Mouse (Mus musculus): ENCODE data around the gene Prkca. TPM values are rescaled to one million over a fixed set of nuclear protein-coding genes. Genes with fewer than 3 reads are reported as not detected.

Prkca gene
- polyA plus RNA-seq, 1 experiment from 2014 or later: 12.6 TPM

GRCm38 (mm10) chr11:108210749-108211148 is 133.0 kb downstream of the Prkca start:
- Histone ChIP-seq H3K4me1 (ENCODE audit: control insufficient read depth, insufficient read depth, low read length) (no peaks in the 10 kb centered on the region), H3K4me3 (ENCODE audit: low read depth, low read length) (no peak overlapping the region), H3K27ac (ENCODE audit: low read depth, low read length) (no peak overlapping the region), H3K4me2 (ENCODE audit: low read depth, low read length) (no peak overlapping the region), H3K9ac (replicated peaks; ENCODE audit: low read depth, low read length) (no peak overlapping the region), H3K36me3 (ENCODE audit: control insufficient read depth, insufficient read depth, low read length) (no peaks in the 10 kb centered on the region), H3K27me3 (ENCODE audit: control insufficient read depth, insufficient read depth, low read length) (no peaks in the 10 kb centered on the region), H3K9me3 (ENCODE audit: control insufficient read depth, low read length) (no peaks in the 10 kb centered on the region)
- ATAC-seq (ENCODE audit: low read depth): no peak
- 91% methylated on average over 7 of the region's 7 CpGs for WGBS

GRCm38 (mm10) chr11:108206602-108207001 is 137.1 kb downstream of the Prkca start:
- Histone ChIP-seq H3K4me3 (ENCODE audit: low read depth, low read length) (no peak overlapping the region), H3K36me3 (ENCODE audit: control insufficient read depth, insufficient read depth, low read length) (no peaks in the 10 kb centered on the region), H3K27ac (ENCODE audit: low read depth, low read length) (no peak overlapping the region), H3K4me1 (ENCODE audit: control insufficient read depth, insufficient read depth, low read length) (no peaks in the 10 kb centered on the region), H3K9ac (replicated peaks; ENCODE audit: low read depth, low read length) (no peak overlapping the region), H3K9me3 (ENCODE audit: control insufficient read depth, low read length) (no peaks in the 10 kb centered on the region), H3K27me3 (ENCODE audit: control insufficient read depth, insufficient read depth, low read length) (no peaks in the 10 kb centered on the region), H3K4me2 (ENCODE audit: low read depth, low read length) (no peak overlapping the region)
- no peak for ATAC-seq (ENCODE audit: low read depth)
- WGBS: 97% methylated on average over 2 of the region's 2 CpGs

GRCm38 (mm10) chr11:108204895-108205248 is 138.9 kb downstream of the Prkca start:
- no peak overlapping the region for H3K27ac ChIP-seq (ENCODE audit: low read depth, low read length)
- no peaks in the 10 kb centered on the region for H3K27me3 ChIP-seq (ENCODE audit: control insufficient read depth, insufficient read depth, low read length)
- H3K9me3 ChIP-seq (ENCODE audit: control insufficient read depth, low read length): no peaks in the 10 kb centered on the region
- H3K4me1 ChIP-seq (ENCODE audit: control insufficient read depth, insufficient read depth, low read length): no peaks in the 10 kb centered on the region
- H3K9ac ChIP-seq (replicated peaks; ENCODE audit: low read depth, low read length): no peak overlapping the region
- 34% methylated on average over 5 of the region's 5 CpGs for WGBS
- H3K36me3 ChIP-seq (ENCODE audit: control insufficient read depth, insufficient read depth, low read length): no peaks in the 10 kb centered on the region
- H3K4me2 ChIP-seq (ENCODE audit: low read depth, low read length): no peak overlapping the region
- ATAC-seq (ENCODE audit: low read depth): no peak
- H3K4me3 ChIP-seq (ENCODE audit: low read depth, low read length): no peak overlapping the region

- no peak overlapping the region for H3K4me2 ChIP-seq (ENCODE audit: low read depth, low read length)
- H3K27me3 ChIP-seq (ENCODE audit: control insufficient read depth, insufficient read depth, low read length): no peaks in the 10 kb centered on the region
- no peak overlapping the region for H3K4me3 ChIP-seq (ENCODE audit: low read depth, low read length)
- no peaks in the 10 kb centered on the region for H3K4me1 ChIP-seq (ENCODE audit: control insufficient read depth, insufficient read depth, low read length)
- H3K9ac ChIP-seq (replicated peaks; ENCODE audit: low read depth, low read length): no peak overlapping the region
- H3K36me3 ChIP-seq (ENCODE audit: control insufficient read depth, insufficient read depth, low read length): no peaks in the 10 kb centered on the region
- no peaks in the 10 kb centered on the region for H3K9me3 ChIP-seq (ENCODE audit: control insufficient read depth, low read length)
- no peak for ATAC-seq (ENCODE audit: low read depth)
- no peak overlapping the region for H3K27ac ChIP-seq (ENCODE audit: low read depth, low read length)
- 56% methylated on average over 7 of the region's 7 CpGs for WGBS
Measured at GRCm38 (mm10) chr11:108204202-108204894, 139.4 kb downstream of the Prkca start.

GRCm38 (mm10) chr11:108202835-108203234 is 140.9 kb downstream of the Prkca start:
- ATAC-seq (ENCODE audit: low read depth): no peak
- 78% methylated on average over 7 of the region's 7 CpGs for WGBS
- Histone ChIP-seq H3K4me3 (ENCODE audit: low read depth, low read length) (no peak overlapping the region), H3K4me1 (ENCODE audit: control insufficient read depth, insufficient read depth, low read length) (no peaks in the 10 kb centered on the region), H3K9ac (replicated peaks; ENCODE audit: low read depth, low read length) (no peak overlapping the region), H3K36me3 (ENCODE audit: control insufficient read depth, insufficient read depth, low read length) (no peaks in the 10 kb centered on the region), H3K4me2 (ENCODE audit: low read depth, low read length) (no peak overlapping the region), H3K27me3 (ENCODE audit: control insufficient read depth, insufficient read depth, low read length) (no peaks in the 10 kb centered on the region), H3K9me3 (ENCODE audit: control insufficient read depth, low read length) (no peaks in the 10 kb centered on the region), H3K27ac (ENCODE audit: low read depth, low read length) (no peak overlapping the region)

GRCm38 (mm10) chr11:108200679-108201586 is 142.8 kb downstream of the Prkca start:
- no peak overlapping the region for H3K4me2 ChIP-seq (ENCODE audit: low read depth, low read length)
- WGBS: 86% methylated on average over 15 of the region's 15 CpGs
- no peak overlapping the region for H3K9ac ChIP-seq (replicated peaks; ENCODE audit: low read depth, low read length)
- H3K27ac ChIP-seq (ENCODE audit: low read depth, low read length): no peak overlapping the region
- H3K4me1 ChIP-seq (ENCODE audit: control insufficient read depth, insufficient read depth, low read length): no peaks in the 10 kb centered on the region
- no peaks in the 10 kb centered on the region for H3K36me3 ChIP-seq (ENCODE audit: control insufficient read depth, insufficient read depth, low read length)
- no peak overlapping the region for H3K4me3 ChIP-seq (ENCODE audit: low read depth, low read length)
- no peaks in the 10 kb centered on the region for H3K27me3 ChIP-seq (ENCODE audit: control insufficient read depth, insufficient read depth, low read length)
- no peaks in the 10 kb centered on the region for H3K9me3 ChIP-seq (ENCODE audit: control insufficient read depth, low read length)
- ATAC-seq (ENCODE audit: low read depth): no peak

- ATAC-seq (ENCODE audit: low read depth): no peak
- Histone ChIP-seq H3K9me3 (ENCODE audit: control insufficient read depth, low read length) (no peaks in the 10 kb centered on the region), H3K36me3 (ENCODE audit: control insufficient read depth, insufficient read depth, low read length) (no peaks in the 10 kb centered on the region), H3K4me1 (ENCODE audit: control insufficient read depth, insufficient read depth, low read length) (no peaks in the 10 kb centered on the region), H3K4me2 (ENCODE audit: low read depth, low read length) (no peak overlapping the region), H3K4me3 (ENCODE audit: low read depth, low read length) (no peak overlapping the region), H3K9ac (replicated peaks; ENCODE audit: low read depth, low read length) (no peak overlapping the region), H3K27me3 (ENCODE audit: control insufficient read depth, insufficient read depth, low read length) (no peaks in the 10 kb centered on the region), H3K27ac (ENCODE audit: low read depth, low read length) (no peak overlapping the region)
- 89% methylated on average over 4 of the region's 4 CpGs for WGBS
Measured at GRCm38 (mm10) chr11:108199429-108199985, 144.2 kb downstream of the Prkca start.

- WGBS: 69% methylated on average over 5 of the region's 5 CpGs
- Histone ChIP-seq H3K4me3 (ENCODE audit: low read depth, low read length) (no peak overlapping the region), H3K4me2 (ENCODE audit: low read depth, low read length) (no peak overlapping the region), H3K27me3 (ENCODE audit: control insufficient read depth, insufficient read depth, low read length) (no peaks in the 10 kb centered on the region), H3K4me1 (ENCODE audit: control insufficient read depth, insufficient read depth, low read length) (no peaks in the 10 kb centered on the region), H3K9me3 (ENCODE audit: control insufficient read depth, low read length) (no peaks in the 10 kb centered on the region), H3K36me3 (ENCODE audit: control insufficient read depth, insufficient read depth, low read length) (no peaks in the 10 kb centered on the region), H3K9ac (replicated peaks; ENCODE audit: low read depth, low read length) (no peak overlapping the region), H3K27ac (ENCODE audit: low read depth, low read length) (no peak overlapping the region)
- no peak for ATAC-seq (ENCODE audit: low read depth)
Measured at GRCm38 (mm10) chr11:108198592-108198991, 145.1 kb downstream of the Prkca start.

All from neural tube, embryonic 14.5 days (tissue).